Mouse (Mus musculus) liver, adult 2 months (tissue): ENCODE measurements at regions not wholly inside any gene's neighbourhood (a gene's known extent, or its start where the extent isn't known, plus 50 kb on each side); places are given as distances from the start of the nearest gene placed in this dataset.

ENCODE experiments used
- CTCF ChIP-seq: fragments of 200-500 bp; IDR thresholded peaks from 2 replicates; pipeline ENCODE4 v1.5.1; 2011; ENCODE audit warnings: low read depth, low read length, control low read depth
- POLR2A ChIP-seq: fragments of 200-500 bp; IDR thresholded peaks from 2 replicates; pipeline ENCODE4 v1.6.1; 2011; ENCODE audit warnings: low read length, control low read depth; ENCODE audit not compliant: insufficient read depth; ENCODE audit errors: extremely low read depth

DNA sequence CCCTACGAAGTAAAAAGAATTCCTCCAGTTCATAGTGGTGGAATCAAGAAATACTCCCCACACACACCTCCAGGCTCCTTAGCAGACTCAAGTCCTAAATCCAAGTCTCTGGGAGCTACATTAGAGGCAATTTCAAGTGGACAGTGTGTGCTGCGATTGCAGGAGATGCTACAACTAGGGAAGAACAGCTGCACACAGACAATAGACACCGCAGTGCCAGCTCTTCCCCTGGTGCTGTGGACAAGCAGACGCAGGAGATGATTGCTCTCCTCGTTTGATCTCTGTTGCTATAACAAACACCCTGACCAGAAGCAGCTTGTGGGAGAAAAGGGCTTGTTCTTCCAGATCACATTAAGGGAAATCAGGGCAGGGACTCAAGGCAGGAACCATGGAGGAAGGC is 517.1 kb upstream of the Adam5 start:
- TF ChIP-seq CTCF (no peak), POLR2A (no peak)
